Mouse (Mus musculus) thymus, postnatal 4 days (tissue): ENCODE data around the gene Dusp5.
A peak's percentile ranks its signal among the peaks of the same experiment; 100 is the strongest.

Experiments
- DNase-seq: peaks from one replicate; pipeline ENCODE4 v3.0.0; 2021

Gene Dusp5

GRCm38 (mm10) chr19:53519549-53519948 lies 9.4 kb upstream of the Dusp5 start:
- DNase-seq = no peak

GRCm38 (mm10) chr19:53519981-53520380 lies 8.9 kb upstream of the Dusp5 start:
- peak; percentile 84 for DNase-seq

- no peak for DNase-seq
These were observed 7.6 kb upstream of the Dusp5 start for GRCm38 (mm10) chr19:53521137-53521795.

DNA sequence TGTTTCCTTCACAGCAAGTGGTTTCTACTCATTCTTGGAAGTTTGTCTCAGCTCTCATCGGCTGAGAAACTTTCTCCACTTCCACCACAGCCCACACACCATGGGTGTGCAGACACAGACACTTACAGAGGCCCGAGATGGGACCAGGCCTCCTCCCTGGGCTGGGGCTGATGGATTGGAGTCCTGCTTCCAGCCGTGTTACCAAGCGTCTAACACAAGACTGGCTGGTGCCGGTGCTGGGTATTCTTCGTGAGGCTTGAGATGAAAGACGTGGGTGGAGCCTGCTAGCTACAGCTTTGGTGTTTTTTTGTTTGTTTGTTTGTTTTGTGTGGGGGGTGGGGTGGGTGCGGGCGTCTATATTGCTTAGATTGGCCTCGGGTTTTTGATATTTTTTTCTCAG lies 1.4 kb upstream of the Dusp5 start:
- no peak for DNase-seq

DNA sequence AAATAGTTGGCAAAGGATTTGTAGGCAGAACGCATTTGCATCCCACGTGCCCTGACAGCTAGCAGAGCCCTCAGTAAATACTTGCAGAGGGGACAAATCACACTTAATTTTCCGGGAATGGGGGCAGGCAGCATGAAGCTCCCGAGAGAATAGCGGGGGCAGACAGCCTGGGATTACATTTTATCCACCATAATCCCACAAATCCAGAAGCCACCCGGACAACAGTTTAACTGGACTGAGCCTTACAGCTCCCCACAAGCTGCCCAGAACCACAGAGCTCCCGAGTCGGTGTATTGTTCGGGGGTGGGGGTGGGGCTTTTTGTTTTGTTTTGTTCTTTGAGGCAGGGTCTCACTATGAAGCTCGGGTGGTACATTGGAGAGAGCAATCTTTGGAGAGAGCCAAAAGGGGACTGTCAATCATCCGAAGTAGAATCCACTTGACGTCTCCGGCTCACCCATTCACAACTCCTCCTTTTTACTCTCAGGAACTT lies 733 bp upstream of the Dusp5 start:
- DNase-seq = no peak

GRCm38 (mm10) chr19:53529455-53529704 lies 471 bp downstream of the Dusp5 start:
- no peak for DNase-seq

DNA sequence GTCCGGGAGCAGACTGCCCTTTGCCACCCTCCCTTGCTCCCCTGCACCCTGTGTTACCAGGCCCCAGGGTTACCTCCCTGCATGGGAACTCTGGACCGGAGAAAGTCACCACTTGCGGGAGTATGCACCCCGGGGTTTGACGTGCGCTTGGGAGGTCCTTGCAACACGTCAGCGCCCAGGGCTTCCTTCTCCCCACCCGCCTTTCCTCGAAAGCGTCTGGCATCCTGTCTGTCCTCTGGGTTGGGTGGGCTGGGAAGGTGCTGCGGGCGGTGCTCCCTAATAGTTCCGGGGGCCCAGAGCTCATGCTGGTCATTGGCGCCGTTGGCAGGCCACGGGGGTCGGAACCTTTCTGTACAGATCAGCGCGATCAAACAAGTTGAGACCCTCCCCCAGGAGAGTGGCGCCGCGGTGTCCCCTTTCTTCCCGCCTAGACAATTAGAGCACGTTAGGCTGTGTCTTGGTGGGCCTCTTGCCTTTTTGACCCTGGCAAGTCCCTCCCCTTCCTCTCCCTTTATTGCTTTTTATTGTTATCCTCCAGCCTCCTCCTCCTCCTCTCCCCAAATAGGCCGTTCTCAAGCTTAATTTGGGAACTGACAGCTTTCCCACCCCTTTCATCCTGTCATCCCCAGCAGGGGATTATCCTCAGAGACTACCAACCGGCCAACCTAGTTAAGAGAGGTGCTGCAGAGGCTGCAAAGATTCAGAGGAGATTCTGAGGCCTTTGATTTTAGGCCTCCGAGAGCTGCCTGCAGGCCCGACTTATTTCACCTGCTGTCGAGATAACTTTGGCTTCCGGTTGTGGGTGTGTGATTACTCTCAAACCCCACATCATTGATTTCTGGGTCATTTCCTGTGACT lies 1.0 kb downstream of the Dusp5 start:
- peak; percentile 71 for DNase-seq

DNA sequence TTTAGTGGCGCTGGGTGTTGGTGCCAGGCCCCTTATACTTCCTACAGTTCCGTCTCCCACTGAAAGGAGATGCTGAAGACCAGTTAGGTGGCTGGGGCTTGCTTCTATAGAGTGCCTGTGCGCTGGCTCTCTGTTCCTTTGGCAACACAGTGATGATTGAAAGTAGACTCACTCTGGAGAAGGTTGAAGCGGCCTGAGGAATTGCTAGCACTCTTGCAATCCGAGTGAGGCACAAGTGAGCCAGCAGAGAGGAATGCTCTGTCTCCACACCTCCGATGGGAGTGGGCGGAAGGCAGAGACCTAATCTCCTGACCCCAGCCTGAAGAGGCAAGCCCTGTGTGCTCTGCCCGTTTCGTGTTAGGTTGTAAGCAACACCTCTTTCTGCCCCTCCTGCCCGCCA lies 2.5 kb downstream of the Dusp5 start:
- no peak for DNase-seq

DNA sequence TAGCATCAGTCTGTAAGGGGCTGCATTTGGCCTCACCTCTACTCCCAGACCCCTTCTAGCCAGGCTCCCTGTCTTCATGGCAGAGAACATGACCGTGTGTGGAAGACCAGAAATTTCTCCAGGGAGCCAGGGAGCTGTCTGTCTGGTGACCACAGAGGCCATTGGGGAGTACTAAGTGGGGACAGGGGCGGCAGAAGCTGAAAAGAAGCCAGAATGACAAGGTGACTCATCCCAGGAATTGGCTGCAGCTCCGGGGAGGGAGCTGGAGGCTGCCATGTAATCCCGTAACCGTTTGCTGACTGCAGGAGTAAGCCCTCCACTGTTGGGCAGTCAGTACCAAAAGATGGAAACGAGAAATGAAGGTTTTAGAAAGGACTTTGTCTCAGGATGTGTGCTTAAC lies 3.1 kb downstream of the Dusp5 start:
- DNase-seq = no peak

DNA sequence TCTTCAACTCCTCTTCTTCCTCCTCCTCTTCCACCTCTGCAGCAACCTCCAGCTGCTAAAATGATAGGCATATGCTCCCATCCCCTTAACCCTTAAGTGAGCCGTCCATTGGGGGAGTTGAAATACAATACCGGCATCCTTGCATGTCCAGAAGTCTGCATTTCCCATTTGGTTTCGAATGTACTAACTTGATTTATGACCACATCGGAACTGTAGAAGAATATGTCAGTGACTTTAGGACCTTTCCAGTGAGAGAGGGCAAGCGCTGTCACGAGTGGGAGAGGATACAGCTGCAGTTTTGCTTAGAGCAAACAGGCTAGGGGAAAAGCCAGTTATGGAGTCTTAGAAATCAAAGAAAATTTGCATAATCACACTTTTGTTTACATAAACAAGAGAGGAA lies 3.8 kb downstream of the Dusp5 start:
- DNase-seq = no peak

GRCm38 (mm10) chr19:53533236-53533635 lies 4.3 kb downstream of the Dusp5 start:
- DNase-seq = no peak

DNA sequence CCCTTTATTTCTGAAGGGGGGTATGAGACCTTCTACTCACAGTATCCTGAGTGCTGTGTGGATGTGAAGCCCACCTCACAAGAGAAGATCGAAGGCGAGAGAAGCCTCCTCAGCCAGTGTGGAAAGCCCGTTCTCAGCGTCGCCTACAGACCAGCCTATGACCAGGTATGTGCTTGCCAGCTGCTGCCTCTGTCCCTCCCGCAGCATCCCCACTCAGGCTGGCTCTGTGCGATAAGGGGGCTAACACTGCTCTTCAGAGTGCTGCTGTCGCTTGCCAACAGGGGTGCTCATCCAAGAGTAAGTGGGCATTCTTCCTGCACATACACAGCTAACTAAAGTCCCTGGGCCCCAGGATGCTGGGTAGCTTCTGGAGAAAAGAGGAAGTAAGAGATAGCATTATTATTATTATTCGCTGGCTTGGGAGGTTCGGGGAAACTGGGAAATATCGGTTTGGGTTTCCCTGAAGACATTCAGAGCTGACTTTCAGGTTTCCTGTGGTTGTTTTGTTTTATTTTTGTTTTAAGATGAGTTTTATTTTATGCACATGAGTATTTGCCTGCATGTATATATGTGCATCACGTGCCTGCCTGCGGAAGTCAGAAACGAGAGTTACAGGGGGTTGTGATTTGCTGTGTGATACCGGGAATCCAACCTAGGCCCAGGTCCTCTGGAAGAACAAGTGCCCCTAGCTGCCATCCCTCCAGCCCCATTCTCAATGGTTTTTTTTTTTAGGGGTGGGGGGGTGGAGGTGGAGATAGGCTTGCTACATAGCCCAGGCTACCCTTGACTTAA lies 5.1 kb downstream of the Dusp5 start:
- DNase-seq = no peak

DNA sequence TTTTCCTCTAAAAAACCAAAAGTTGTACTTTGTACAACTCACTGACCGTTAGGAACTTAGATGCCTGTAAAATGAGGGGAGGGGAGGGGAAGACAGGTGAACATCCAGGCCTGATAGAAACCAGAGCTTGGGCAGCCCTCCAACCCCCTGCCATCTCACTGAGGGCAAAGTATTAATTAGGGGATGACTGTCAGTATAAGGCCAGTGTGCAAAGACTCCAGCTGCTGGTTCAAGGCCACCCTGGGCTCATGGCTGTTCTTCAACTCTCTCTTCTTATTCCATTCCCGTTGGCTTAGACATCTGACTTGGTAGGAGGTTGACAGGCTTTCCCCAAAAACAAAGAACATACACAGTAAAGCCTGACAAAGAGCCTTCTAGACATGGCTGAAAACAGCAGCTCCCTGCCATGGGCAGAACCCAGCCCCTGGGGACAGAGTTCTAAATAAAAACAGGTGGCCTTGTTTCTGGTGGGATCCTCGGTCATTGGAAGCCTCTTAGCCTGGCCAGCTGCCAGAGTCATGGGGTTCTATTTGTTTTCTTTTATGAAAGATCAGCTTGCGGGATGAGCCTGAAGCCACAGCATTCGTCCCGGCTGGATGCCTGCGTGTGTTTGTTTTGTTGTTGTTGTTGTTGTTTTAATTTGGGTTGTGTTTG lies 6.0 kb downstream of the Dusp5 start:
- no peak for DNase-seq

DNA sequence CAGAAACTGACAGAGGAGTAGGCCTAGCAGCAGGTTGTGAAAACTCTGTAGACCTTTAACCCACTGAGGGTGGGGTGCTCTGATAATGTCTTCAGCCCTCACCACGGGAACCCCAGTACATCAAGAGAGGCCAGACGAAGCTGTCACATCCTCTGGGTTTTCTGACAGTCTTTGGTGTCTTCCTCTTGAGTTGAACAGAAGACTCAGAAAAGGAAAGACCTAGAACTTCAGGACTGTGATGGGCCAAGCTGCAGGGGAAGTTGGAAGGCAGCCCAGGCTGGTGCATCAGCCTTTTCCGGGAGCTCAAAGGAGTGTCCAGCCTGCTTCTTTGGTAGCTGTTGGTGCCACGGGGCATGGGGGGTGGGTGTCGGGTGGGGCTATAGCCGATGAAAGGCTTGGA lies 6.5 kb downstream of the Dusp5 start:
- no peak for DNase-seq

DNA sequence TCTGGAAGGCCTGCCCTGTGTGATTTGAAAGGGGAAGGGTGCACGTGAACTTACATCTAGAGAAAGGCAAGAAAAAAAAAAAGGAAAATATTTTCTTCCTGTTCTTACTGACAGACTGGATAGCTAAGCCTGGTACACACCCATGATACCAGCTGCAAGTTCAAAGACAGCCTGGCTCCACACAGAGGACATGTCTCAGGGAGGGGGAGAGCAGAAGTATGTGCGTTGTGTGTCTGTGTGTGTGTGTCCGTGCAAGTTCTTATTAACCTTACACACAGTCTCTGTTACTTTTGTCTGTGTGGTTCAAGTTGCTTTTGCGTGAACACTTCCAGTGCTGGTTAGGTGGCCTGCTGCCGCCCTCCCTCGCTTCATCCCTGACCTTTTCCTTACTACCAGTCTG lies 7.3 kb downstream of the Dusp5 start:
- DNase-seq = no peak

DNA sequence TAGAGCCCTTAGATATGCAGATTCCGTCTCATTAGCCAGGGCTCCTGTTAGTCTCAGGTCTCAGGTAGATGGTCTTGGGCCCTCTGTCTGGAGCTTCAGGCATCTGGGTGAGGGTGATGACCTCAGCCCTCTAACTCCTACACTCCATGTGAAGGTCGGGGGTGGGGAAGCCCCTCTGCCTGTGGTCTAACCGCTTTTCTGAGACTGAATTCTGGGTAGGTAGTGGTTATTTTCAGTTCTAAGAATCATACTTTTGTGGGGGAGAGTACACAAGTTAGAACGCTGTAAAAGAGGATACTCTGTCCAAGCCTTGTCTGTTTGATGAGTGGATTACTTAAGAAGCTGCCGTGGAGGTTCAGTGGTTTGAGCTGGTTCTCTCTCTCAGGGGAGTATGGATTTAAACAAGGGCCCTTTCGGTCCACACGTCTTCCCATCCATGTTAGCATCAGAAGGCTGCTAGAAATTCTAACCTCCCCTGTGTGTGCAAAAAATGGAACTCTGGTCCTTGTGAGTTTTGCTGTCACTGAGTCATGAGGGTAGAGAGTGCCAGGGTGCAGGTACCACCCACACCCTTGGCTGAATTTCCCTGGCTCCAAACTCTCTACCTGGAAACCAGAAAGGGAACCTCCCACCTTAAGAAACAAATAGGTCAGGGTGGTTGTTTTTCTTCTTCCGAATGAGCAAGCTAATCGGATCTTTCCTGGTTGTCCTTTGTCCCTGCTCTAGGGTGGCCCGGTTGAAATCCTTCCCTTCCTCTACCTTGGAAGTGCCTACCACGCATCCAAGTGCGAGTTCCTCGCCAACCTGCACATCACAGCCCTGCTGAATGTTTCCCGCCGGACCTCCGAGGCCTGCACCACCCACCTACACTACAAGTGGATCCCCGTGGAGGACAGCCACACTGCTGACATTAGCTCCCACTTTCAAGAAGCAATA lies 8.1 kb downstream of the Dusp5 start:
- DNase-seq = peak; percentile 49

- no peak for DNase-seq
These were observed 9.1 kb downstream of the Dusp5 start for GRCm38 (mm10) chr19:53538024-53538423.

GRCm38 (mm10) chr19:53538796-53539195 lies 9.9 kb downstream of the Dusp5 start:
- DNase-seq = no peak

DNA sequence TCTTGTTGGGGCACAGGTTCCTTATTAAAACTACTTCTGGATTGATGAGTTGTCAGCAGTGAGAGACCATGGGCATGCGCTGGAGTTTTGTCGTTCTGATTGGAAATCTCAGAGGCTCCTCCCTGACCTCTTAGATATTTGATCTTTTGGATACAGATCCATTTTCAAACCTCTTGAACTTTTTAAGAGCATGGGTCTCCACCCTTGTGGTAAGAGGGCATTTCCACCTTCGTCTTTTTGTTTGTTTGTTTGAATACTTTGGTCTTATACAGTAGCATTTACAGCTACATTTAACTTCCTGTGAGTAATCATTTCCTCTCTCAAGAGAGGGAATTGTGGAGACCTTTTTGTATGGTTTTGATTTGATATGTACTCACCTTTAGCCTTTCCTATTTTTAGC lies 10.4 kb downstream of the Dusp5 start:
- DNase-seq = no peak

GRCm38 (mm10) chr19:53543602-53544001 lies 14.7 kb downstream of the Dusp5 start:
- DNase-seq = no peak

- no peak for DNase-seq
These were observed 16.1 kb downstream of the Dusp5 start for GRCm38 (mm10) chr19:53544923-53545561.

- no peak for DNase-seq
These were observed 18.7 kb downstream of the Dusp5 start for GRCm38 (mm10) chr19:53547597-53547996.
